Mouse (Mus musculus) kidney, adult 2 months (tissue): Measurements from ENCODE around the gene Pgr15l. TPM values are rescaled to one million over a fixed set of nuclear protein-coding genes. Genes with fewer than 3 reads are reported as not detected.

Source experiments
- DNase-seq: peaks from one replicate; pipeline ENCODE4 v3.0.0; 2021
- H3K27ac ChIP-seq: fragments of 200-500 bp; 2 replicates; pipeline ENCODE4 v1.5.1; 2012; ENCODE audit warnings: low read depth, low read length, control low read depth, inconsistent platforms; ENCODE audit not compliant: insufficient read depth
- H3K27me3 ChIP-seq: fragments of 200-500 bp; replicated peaks from 2 replicates; pipeline ENCODE4 v1.6.1; 2012; ENCODE audit warnings: mild to moderate bottlenecking, moderate library complexity, low read length, inconsistent platforms; ENCODE audit not compliant: control insufficient read depth, insufficient read depth
- H3K36me3 ChIP-seq: fragments of 200-500 bp; 2 replicates; pipeline ENCODE4 v1.6.1; 2012; ENCODE audit warnings: mild to moderate bottlenecking, moderate library complexity, low read length, inconsistent platforms; ENCODE audit not compliant: control insufficient read depth, insufficient read depth
- H3K4me1 ChIP-seq: fragments of 200-500 bp; 2 replicates; pipeline ENCODE4 v1.6.1; 2011; ENCODE audit warnings: low read length; ENCODE audit not compliant: control insufficient read depth, insufficient read depth
- H3K4me3 ChIP-seq: fragments of 200-500 bp; 2 replicates; pipeline ENCODE4 v1.5.1; 2011; ENCODE audit warnings: mild to moderate bottlenecking, low read depth, low read length, control low read depth; ENCODE audit not compliant: insufficient read depth
- CTCF ChIP-seq: fragments of 200-500 bp; conservative IDR thresholded peaks from 2 replicates; pipeline ENCODE4 v1.5.1; 2011; ENCODE audit warnings: low read depth, mild to moderate bottlenecking, control low read depth, low read length, moderate library complexity, mixed read lengths; ENCODE audit not compliant: insufficient read depth, insufficient read length
- POLR2A ChIP-seq: fragments of 200-500 bp; IDR thresholded peaks from one replicate; pipeline ENCODE4 v1.6.1; 2011; ENCODE audit warnings: low read depth, low read length, control low read depth
- WGBS: fragments of 180-500 bp; shearing (Covaris S2); methylation state at CpG from one replicate; pipeline ENCODE4 v1.1.7; 2018; 5-methylcytosine and 5-hydroxymethylcytosine counted together
- polyA plus RNA-seq: library from polyadenylated mRNA; depleted of rRNA; stranded (reverse); fragments of >200 nt; gene quantifications from 2 replicates; pipeline ENCODE4 v1.2.3, GENCODE M21; 2012; rRNA removed

Gene Pgr15l
- polyA plus RNA-seq, result 0.02 TPM in 1 of 2 replicates, not detected in the other

DNA sequence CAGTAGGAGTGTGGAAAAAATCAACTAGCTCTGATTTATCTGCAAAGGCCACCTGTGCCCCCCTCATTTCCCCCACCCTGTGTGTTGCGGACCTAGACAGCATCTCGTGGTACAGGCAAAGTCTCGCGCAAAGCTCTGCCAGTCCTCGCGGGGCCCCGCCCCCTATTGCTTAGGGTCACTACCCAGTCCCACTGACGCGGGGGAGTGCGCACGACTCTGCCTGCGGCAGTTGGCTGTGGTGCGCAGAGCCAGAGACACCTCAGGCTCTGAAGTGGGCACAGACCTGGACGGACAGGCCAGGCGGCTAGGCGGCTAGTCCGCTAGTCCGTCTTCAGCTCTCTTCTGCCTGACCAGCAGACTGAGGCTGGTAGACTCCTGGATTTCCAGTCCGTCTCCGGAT is at the start of gene Pgr15l:
Pgr15l (plus strand) TSS at position 228 of the 400 bp plus-strand sequence.
- TF ChIP-seq POLR2A (no peak), CTCF (no peak)
- Histone ChIP-seq H3K4me1 (no peaks in the 10 kb centered on the region), H3K36me3 (no peaks in the 10 kb centered on the region), H3K27me3 (no peaks in the 10 kb centered on the region; the same call in 1 of the 2 replicates), H3K4me3 (no peak within 1 kb of the TSS), H3K27ac (no peak within 1 kb of the TSS)
- WGBS, result under 1% methylated on average over 20 of the region's 20 CpGs
- DNase-seq, result no peak

DNA sequence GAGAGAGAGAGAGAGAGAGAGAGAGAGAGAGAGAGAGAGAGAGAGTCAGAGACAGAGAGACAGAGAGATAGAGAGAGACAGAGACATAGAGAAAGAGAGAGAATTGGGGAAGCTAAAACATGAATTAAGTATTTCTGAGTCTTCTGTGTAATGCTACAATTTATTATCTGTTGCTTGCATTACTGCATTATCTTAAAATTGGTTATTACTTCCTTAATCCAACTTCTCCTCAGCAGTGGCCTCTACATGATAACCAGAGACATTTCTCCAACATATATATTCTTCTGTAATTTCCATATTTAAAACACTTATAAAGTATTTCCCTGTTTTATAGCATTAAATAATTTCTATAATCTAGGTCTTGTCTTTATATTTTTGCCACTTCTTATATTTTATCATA is 44.9 kb upstream of the Pgr15l start:
- Histone ChIP-seq H3K36me3 (no peaks in the 10 kb centered on the region), H3K27ac (no peak overlapping the region), H3K27me3 (no peaks in the 10 kb centered on the region), H3K4me3 (no peak overlapping the region), H3K4me1 (no peaks in the 10 kb centered on the region)
- no peak for TF ChIP-seq POLR2A
- no peak for TF ChIP-seq CTCF
- DNase-seq, result no peak

DNA sequence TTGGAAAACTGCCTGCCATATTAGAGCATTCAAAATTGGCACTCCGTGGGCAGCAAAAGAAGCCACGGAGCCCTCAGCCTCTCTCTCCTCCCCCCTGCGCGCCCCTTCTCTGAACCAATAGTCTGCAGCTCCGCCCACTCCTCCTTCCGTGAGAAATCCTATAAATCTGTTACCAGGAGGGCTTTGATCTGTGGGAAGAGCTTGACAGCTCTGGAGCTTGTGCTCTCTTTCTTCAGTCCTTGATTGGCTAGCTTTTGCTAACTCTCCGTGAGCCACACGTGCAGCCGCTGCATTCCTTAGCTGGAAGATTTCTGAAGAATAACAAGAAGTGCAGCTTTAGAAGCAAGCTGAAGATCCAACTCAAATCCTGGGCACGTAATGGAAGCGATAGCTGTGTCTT is 2.6 kb upstream of the Pgr15l start:
- DNase-seq, result no peak
- 3% methylated on average over 11 of the region's 11 CpGs for WGBS

More for the DNA sequence above, 2.6 kb upstream of the Pgr15l start:
- Histone ChIP-seq H3K27me3 (no peaks in the 10 kb centered on the region; the same call in 1 of the 2 replicates), H3K4me1 (no peaks in the 10 kb centered on the region), H3K27ac (no peak overlapping the region), H3K36me3 (no peaks in the 10 kb centered on the region), H3K4me3 (no peak overlapping the region)
- TF ChIP-seq POLR2A (no peak), CTCF (no peak)
